Mouse (Mus musculus): Measurements from ENCODE around the gene Mthfd1l.

GRCm38 (mm10) chr10:4151159-4151558, 178.2 kb downstream of the Mthfd1l start:
- TF ChIP-seq CTCF (conservative IDR thresholded peaks at IDR 0.05; ENCODE audit: insufficient read depth, insufficient read length, low read depth, low read length), result no peak
- TF ChIP-seq POLR2A (IDR thresholded peaks at IDR 0.05; ENCODE audit: low read depth, low read length), result no peak

Measured in kidney, adult 2 months (tissue).